Mouse (Mus musculus) heart, postnatal 0 days (tissue): ENCODE measurements around the gene Ddx18. TPM values are rescaled to one million over a fixed set of nuclear protein-coding genes. Genes with fewer than 3 reads are reported as not detected.

Experiments used
- ATAC-seq: fragments of 200-750 bp; cut with Nextera tagmentation; 2 replicates; pipeline ENCODE4 v1.8.0; 2017; ENCODE audit warnings: low read depth, moderate number of reproducible peaks, moderate library complexity; ENCODE audit not compliant: insufficient read depth
- DNase-seq: peaks from one replicate; pipeline ENCODE4 v3.0.0-alpha.2; 2016; ENCODE audit warnings: low spot score
- H3K27ac ChIP-seq: fragments of 300-500 bp; sonication (generic); 2 replicates; pipeline ENCODE4 v1.5.1; 2014; ENCODE audit warnings: low read depth, mild to moderate bottlenecking
- H3K27me3 ChIP-seq: fragments of 300-500 bp; sonication (generic); 2 replicates; pipeline ENCODE4 v1.6.1; 2014; ENCODE audit warnings: low read length, mixed read lengths; ENCODE audit not compliant: control insufficient read depth, insufficient read depth
- H3K36me3 ChIP-seq: fragments of 300-500 bp; sonication (generic); replicated peaks from 2 replicates; pipeline ENCODE4 v1.6.1; 2014; ENCODE audit warnings: low read length, mixed read lengths; ENCODE audit not compliant: control insufficient read depth, insufficient read depth
- H3K4me1 ChIP-seq: fragments of 300-500 bp; sonication (generic); 2 replicates; pipeline ENCODE4 v1.6.1; 2014; ENCODE audit warnings: antibody characterized with exemption; ENCODE audit not compliant: control insufficient read depth, insufficient read depth
- H3K4me2 ChIP-seq: fragments of 300-500 bp; sonication (generic); 2 replicates; pipeline ENCODE4 v1.6.1; 2014; ENCODE audit warnings: low read depth, mild to moderate bottlenecking, low read length, moderate library complexity
- H3K4me3 ChIP-seq: fragments of 300-500 bp; sonication (generic); 2 replicates; pipeline ENCODE4 v1.5.1; 2014; ENCODE audit warnings: low read depth, low read length
- H3K9ac ChIP-seq: fragments of 300-500 bp; sonication (generic); replicated peaks from 2 replicates; pipeline ENCODE4 v1.6.1; 2014; ENCODE audit warnings: low read depth, low read length, mixed read lengths
- H3K9me3 ChIP-seq: fragments of 300-500 bp; sonication (generic); replicated peaks from 2 replicates; pipeline ENCODE4 v1.6.1; 2016; ENCODE audit warnings: low read length; ENCODE audit not compliant: control insufficient read depth
- CTCF ChIP-seq: IDR thresholded peaks from 2 replicates; pipeline ENCODE4 v1.5.1; 2016; ENCODE audit warnings: antibody characterized with exemption, control low read depth, low read depth
- EP300 ChIP-seq: IDR thresholded peaks from 2 replicates; pipeline ENCODE4 v1.6.1; 2016; ENCODE audit warnings: antibody characterized with exemption, low read depth
- WGBS: fragments of 180-500 bp; shearing (Covaris S2); extraction: QIAGEN DNeasy Blood & Tissue Kit; methylation state at CpG from one replicate; pipeline ENCODE4 v1.1.7; 2014; 5-methylcytosine and 5-hydroxymethylcytosine counted together
- polyA plus RNA-seq: library from polyadenylated mRNA; unstranded; fragments of >200 nt; fragmentation: Nextera tagmentation; extraction: Ambion mirVana; gene quantifications from 2 replicates; pipeline ENCODE4 v1.2.1, GENCODE M21; 2015
- total RNA-seq: library from RNA; depleted of rRNA; stranded (reverse); fragments of >200 nt; gene quantifications from 2 replicates; pipeline ENCODE4 v1.2.3, GENCODE M21; 2014; ENCODE audit warnings: low replicate concordance

Gene Ddx18
- total and polyA plus RNA-seq, 2 experiments from 2014 or later = 23.3 to 52.2 TPM

DNA sequence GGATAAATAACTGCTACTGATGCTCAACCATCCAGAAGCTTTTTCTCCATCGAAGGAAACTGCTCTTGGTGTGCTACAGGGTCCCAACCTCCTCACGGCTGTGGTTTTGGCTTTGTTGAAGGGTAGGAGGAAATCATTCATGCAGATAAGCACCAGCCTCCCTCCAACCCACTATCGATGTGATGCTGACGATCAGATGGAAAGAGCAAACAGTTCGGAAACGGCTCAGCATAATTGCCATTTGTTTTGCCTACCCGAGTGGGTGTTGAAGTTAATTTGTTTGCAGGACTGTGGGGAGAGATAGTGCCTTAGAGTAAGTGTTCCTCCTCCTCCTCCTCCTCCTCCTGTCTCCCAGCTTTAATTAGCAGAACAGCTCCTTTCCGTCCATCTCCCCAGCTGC, 27.4 kb downstream of the Ddx18 start:
- Histone ChIP-seq H3K9me3 (no peaks in the 10 kb centered on the region), H3K9ac (no peak overlapping the region), H3K4me2 (no peak overlapping the region), H3K27me3 (no peaks in the 10 kb centered on the region), H3K36me3 (no peaks in the 10 kb centered on the region), H3K4me1 (no peaks in the 10 kb centered on the region), H3K4me3 (no peak overlapping the region), H3K27ac (no peak overlapping the region)
- no peak for TF ChIP-seq EP300
- no peak for TF ChIP-seq CTCF
- DNase-seq = no peak
- 60% methylated on average over 8 of the region's 8 CpGs for WGBS
- no peak for ATAC-seq

DNA sequence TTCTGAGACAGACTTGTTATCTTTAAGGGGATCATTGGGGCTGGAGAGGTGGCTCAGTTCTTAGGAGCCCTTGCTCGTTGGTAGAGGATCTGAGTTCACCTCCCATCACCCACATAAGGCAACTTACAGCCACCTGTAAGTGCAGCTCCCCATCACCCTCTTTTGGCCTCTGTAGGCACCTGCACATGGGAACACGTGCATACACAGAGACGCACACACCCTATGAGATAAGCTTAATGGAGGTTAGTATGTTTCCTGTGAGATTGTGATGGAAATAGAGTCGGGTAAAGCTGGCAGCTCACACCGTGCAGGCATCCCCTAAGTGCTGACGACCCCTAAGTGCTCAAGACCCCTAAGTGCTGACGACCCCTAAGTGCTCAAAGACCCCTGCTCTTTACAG, 36.4 kb downstream of the Ddx18 start:
- ATAC-seq = no peak
- no peak for TF ChIP-seq EP300
- TF ChIP-seq CTCF = no peak
- Histone ChIP-seq H3K4me3 (no peak overlapping the region), H3K36me3 (no peaks in the 10 kb centered on the region), H3K4me1 (no peaks in the 10 kb centered on the region), H3K9me3 (no peaks in the 10 kb centered on the region), H3K27me3 (peaks cover 13% of the 10 kb centered on the region), H3K4me2 (no peak overlapping the region), H3K9ac (no peak overlapping the region), H3K27ac (no peak overlapping the region)
- 40% methylated on average over 7 of the region's 7 CpGs for WGBS
- DNase-seq = no peak

DNA sequence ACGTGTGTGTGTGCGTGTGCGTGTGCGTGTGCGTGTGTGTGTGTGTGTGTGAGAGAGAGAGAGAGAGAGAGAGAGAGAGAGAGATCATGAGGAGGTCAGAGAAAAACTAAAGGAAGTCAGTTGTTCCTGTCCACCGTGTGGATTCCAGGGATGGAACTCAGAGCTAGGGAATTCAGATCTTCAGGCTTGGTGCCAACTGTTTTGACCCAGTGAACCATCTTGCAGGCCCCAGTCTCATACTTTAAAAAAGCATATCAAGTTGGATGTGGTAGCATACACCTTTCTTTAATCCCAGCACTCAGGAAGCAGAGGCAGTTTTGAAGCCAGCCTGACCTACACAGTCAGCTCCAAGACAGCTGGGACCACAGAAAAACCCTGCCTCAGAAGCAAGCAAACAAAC, 38.5 kb downstream of the Ddx18 start:
- 76% methylated on average over 6 of the region's 6 CpGs for WGBS
- Histone ChIP-seq H3K9me3 (no peaks in the 10 kb centered on the region), H3K4me1 (no peaks in the 10 kb centered on the region), H3K4me3 (no peak overlapping the region), H3K27ac (no peak overlapping the region), H3K4me2 (no peak overlapping the region), H3K9ac (no peak overlapping the region), H3K36me3 (no peaks in the 10 kb centered on the region), H3K27me3 (peaks cover 13% of the 10 kb centered on the region)
- TF ChIP-seq CTCF (no peak), EP300 (no peak)
- ATAC-seq (no peak), DNase-seq (no peak)

DNA sequence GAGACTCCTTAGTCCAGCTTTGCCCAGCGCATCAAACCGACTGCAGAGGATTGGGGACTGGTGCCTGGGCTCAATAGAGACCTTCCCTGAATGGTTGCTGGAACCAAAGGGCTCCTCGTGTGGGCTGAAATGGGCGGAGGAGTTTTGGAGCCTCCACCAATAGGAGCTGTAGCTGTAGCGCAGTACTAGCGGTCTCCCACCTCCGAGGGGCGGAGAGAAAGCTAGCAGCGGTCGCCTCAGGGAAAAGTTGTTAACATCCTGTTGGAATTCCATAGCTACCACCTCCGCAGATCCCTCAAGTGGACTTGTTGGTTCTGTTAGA, 39.4 kb downstream of the Ddx18 start, which contains the start of gene Htr5b:
Gene Htr5b (minus strand): TSS at position 67 of the 322 bp plus-strand sequence.
- no peak for TF ChIP-seq CTCF
- no peak for TF ChIP-seq EP300
- Histone ChIP-seq H3K27me3 (peaks cover 13% of the 10 kb centered on the region), H3K27ac (no peak within 1 kb of the TSS), H3K4me1 (no peaks in the 10 kb centered on the region), H3K9ac (no peak within 1 kb of the TSS), H3K4me2 (peak within 1 kb of the TSS; percentile 51), H3K4me3 (peak within 1 kb of the TSS; percentile 24), H3K9me3 (no peaks in the 10 kb centered on the region), H3K36me3 (no peaks in the 10 kb centered on the region)
- DNase-seq (no peak), ATAC-seq (peak; percentile 47; the same call in 1 of the 2 replicates)
- 7% methylated on average over 11 of the region's 11 CpGs for WGBS

DNA sequence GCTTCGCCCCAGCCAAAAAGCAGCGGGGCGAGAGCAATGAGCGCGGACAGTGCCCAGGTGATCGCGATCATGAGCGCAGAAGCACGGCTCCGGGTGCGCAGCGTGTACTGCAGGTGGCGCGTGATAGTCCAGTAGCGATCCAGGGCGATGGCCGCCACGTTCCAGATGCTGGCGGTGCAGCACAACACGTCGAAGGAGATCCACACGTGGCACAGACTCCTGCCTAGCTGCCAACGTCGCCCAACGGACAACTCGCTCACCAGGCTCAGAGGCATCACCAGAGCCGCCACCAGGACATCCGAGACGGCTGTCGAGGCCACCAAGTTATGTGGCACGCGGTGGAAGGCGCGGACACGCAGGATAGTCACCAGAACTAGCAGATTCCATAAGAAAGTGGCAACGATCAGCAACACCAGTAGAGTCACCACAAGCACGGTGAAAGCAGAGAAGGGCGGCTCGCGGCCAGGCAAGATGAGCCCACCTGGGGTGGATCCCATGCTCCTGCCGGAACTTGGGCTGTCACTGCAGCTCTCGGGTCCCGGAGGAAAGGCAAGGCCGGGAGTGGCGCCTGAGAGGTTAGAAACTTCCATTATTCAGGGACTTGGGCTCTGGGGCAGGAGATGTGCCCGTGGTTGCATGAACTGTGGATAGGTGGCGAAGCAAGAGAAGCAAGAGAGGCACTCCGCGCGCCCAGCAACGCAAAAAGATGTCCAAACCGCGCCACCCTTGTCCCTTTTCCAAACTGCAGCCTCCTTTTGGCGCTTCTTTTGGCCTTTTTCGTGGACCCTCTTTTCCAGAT, 40.0 kb downstream of the Ddx18 start:
- WGBS = 12% methylated on average over 55 of the region's 55 CpGs
- Histone ChIP-seq H3K9me3 (no peaks in the 10 kb centered on the region), H3K4me1 (no peaks in the 10 kb centered on the region), H3K4me3 (peak overlapping the region; percentile 24), H3K36me3 (no peaks in the 10 kb centered on the region), H3K4me2 (peak overlapping the region; percentile 51), H3K27me3 (peaks cover 13% of the 10 kb centered on the region), H3K27ac (no peak overlapping the region), H3K9ac (no peak overlapping the region)
- ATAC-seq = no peak
- no peak for DNase-seq
- TF ChIP-seq CTCF = no peak
- no peak for TF ChIP-seq EP300

DNA sequence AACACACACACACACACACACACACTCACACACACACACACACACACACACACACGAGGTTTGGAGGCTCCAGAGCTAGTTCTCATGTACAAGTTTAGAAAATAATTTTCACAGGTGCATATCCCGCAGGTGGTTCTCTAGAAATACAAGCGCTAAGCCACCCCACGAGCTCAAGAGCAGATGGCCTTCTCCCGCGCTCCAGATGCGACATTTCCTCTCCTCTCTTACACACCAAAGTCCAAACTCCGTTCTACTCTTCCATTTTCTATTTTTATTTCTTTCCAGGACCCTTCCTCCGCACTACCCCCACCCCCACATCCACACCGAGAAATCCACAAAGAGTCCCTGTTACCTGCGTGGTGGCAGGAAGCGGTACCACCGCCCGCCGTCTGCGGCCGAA, 40.7 kb downstream of the Ddx18 start:
- 51% methylated on average over 17 of the region's 17 CpGs for WGBS
- no peak overlapping the region for H3K4me2 ChIP-seq

More for the DNA sequence above, 40.7 kb downstream of the Ddx18 start:
- DNase-seq = no peak
- no peak overlapping the region for H3K9ac ChIP-seq
- no peaks in the 10 kb centered on the region for H3K9me3 ChIP-seq
- TF ChIP-seq EP300 (no peak), CTCF (no peak)
- no peaks in the 10 kb centered on the region for H3K36me3 ChIP-seq
- no peak overlapping the region for H3K27ac ChIP-seq
- no peak for ATAC-seq
- peaks cover 13% of the 10 kb centered on the region for H3K27me3 ChIP-seq
- 0 out of 2 replicates have a peak overlapping the region, but pooled peaks have one; percentile 24 for H3K4me3 ChIP-seq
- no peaks in the 10 kb centered on the region for H3K4me1 ChIP-seq
